Mouse (Mus musculus) spleen, postnatal 10 days (tissue): ENCODE measurements around the gene Tas2r114.

Source experiments
- DNase-seq, 2 experiments: peaks; one replicate each; pipeline ENCODE4 v3.0.0; 2021 to 2022; ENCODE audit warnings: low spot score in 2 of 2

The Tas2r114 gene

GRCm38 (mm10) chr6:131689963-131690362 lies at the start of gene Tas2r114:
TSS of gene Tas2r114 (minus strand) at chr6:131690063.
- DNase-seq, result no peak

- DNase-seq, result no peak
Observed at GRCm38 (mm10) chr6:131712803-131713202, 22.9 kb upstream of the Tas2r114 start.

- DNase-seq, result no peak
Observed at GRCm38 (mm10) chr6:131687395-131687794, 2.5 kb downstream of the Tas2r114 start, which contains the start of gene Tas2r105. TSS of gene Tas2r105 (minus strand) at chr6:131687495.

- no peak for DNase-seq
Observed at GRCm38 (mm10) chr6:131685644-131686043, 4.2 kb downstream of the Tas2r114 start, which contains the start of gene Tas2r104. TSS of gene Tas2r104 (minus strand) at chr6:131685744.

- no peak for DNase-seq
Observed at GRCm38 (mm10) chr6:131678786-131679185, 11.1 kb downstream of the Tas2r114 start, which contains the start of gene Tas2r106. TSS of gene Tas2r106 (minus strand) at chr6:131678886.

GRCm38 (mm10) chr6:131660049-131660448 lies 29.8 kb downstream of the Tas2r114 start, which contains the start of gene Tas2r107:
TSS of gene Tas2r107 (minus strand) at chr6:131660149.
- DNase-seq, result no peak
